Mouse (Mus musculus): ENCODE data around the gene Rtn1. TPM values are rescaled to one million over a fixed set of nuclear protein-coding genes. Genes with fewer than 3 reads are reported as not detected.

Gene Rtn1
- total RNA-seq, 2 experiments from 2014 or later: 1.3 TPM; not detected in 1

GRCm38 (mm10) chr12:72235621-72236351 is 173.1 kb downstream of the Rtn1 start:
- no peak for ATAC-seq (replicated peaks; ENCODE audit: low FRiP score, poor library complexity, severe bottlenecking)

DNA sequence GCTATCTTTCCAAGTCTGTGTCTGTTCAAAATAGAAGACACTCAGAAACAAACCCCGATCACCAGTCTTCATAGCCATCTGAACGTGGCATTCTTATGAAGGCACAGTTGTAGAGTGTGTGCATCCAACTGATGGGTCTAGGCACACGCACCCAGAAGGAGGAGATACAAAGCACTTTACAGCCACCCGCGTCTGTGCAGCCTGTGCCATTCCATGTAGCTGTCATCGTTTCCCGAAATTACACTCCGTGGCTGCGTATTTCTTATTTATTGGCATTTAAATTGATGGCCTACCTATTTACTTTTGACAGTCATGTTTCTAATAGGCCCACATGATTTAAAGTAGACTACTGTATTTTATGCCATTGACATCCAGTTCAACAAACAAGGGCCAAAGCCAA is 173.9 kb downstream of the Rtn1 start:
- ATAC-seq (replicated peaks; ENCODE audit: low FRiP score, poor library complexity, severe bottlenecking): no peak

DNA sequence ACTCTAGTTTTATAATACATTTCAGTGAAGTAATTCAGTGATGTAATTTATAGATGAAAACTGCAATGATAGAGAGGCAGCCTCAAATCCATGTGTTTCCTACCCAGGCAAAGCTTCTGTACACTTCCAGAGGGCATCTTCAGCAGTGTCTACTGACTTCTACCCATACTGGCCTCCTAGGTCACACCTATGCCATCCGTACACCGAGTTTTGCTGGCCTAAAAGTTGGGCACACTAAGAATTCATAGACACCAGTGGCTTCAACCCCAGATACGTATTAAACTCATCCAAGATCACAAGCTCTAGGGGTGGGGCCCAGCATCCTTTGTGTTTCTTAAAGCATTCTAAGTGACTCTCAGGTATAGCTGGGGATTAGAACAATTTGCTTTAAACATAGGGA is 174.7 kb downstream of the Rtn1 start:
- ATAC-seq (replicated peaks; ENCODE audit: low FRiP score, poor library complexity, severe bottlenecking): no peak

DNA sequence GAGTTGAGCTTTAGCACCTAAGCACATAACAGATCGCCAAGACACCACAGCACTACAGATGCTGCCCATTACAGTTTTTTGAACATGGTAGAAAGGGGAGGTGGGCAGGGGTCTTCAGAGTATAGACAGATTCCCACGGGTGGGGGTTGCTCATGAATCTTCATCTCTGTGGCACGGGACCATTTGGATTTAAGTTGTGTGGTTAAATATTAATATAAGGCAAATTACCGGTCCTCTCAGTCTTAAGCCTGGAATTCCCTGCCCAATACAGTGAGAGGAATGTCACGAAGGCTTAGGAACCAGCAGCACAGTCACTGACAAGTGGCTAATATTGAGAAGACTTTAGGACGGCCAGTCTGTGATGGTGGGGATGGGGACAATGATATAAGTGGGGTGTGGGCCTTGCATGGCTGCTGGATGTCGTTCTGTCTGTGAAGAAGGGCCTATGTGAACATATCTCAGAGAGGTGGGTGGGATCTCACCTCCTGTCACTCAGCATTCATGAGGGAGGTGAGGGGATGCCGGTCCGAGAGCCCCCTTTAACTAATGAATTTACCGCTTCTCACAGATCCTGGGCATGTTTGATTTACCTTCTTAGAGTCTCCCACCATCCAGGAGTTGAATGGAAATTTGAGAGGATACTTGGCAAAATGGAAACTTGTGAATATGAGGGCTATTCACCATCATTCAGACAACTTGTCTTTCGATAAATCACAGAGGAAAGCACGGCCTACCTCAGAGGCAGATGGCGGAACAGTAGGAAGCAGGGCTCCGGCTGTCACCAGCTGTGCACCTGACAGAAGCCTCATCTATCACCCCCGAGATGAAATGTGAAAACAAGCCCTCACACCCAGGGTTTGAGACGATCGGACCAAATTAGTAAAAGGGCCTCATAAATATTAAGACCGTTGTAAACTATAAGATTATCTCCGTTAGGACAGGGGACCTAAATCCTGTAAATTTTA is 175.7 kb downstream of the Rtn1 start:
- no peak for ATAC-seq (replicated peaks; ENCODE audit: low FRiP score, poor library complexity, severe bottlenecking)

GRCm38 (mm10) chr12:72232176-72232575 is 176.7 kb downstream of the Rtn1 start:
- no peak for ATAC-seq (replicated peaks; ENCODE audit: low FRiP score, poor library complexity, severe bottlenecking)

DNA sequence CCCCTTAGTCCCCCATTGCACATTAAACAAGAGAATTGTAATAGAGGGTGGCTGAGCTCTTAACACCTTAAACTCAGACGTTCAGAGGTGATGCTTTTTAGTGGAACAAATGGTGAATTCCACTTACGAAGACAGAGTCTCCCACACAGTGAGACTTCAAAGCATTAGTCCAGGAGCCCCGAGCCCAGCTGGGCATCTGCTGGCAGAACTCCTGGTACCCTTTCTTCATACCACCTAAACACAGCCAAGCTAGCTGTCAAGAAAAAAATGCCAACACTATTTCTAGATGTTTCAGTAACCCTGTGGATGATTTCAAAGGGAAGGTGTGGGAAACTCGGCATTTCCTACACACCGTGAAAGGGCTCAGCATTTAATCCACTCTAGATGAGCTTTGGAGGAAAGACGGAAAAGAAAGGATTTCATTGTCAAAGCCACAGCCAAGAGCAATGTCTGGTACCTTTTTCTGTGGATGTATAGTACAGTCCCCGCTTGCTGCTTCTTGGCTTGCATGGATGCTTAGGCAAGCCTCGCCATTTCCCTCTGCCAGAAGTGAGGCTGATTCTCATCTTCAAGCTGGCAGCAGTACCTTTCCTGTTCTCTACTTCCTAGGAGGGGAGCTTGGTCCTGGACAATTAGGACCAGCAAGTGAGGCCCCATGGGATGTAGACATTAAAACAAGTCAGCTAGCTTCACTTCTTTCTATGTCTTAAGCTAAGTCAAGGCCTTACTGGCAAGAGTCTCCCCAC is 179.2 kb downstream of the Rtn1 start:
- ATAC-seq (replicated peaks; ENCODE audit: low FRiP score, poor library complexity, severe bottlenecking): no peak

GRCm38 (mm10) chr12:72227731-72228130 is 181.1 kb downstream of the Rtn1 start:
- no peak for ATAC-seq (replicated peaks; ENCODE audit: low FRiP score, poor library complexity, severe bottlenecking)

DNA sequence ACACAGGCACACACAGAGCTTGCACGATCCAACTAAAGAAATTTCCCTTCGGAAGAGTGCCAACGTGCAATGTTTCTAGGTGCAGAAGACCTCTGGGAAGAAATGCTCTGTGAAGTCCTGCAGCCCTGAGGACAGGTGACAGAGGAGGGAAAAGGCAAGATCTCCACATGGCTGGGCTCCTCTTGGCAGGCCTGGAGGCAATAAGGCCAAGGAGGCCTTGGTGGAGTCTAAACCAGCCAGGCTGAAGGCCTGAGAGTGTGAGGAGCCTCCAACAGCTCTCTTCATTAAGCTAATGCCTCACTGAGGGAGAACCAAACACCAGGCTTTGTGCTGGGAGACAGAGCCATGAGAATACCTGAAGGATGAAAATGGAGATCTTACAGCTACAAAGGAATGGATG is 183.5 kb downstream of the Rtn1 start:
- no peak for ATAC-seq (replicated peaks; ENCODE audit: low FRiP score, poor library complexity, severe bottlenecking)

- ATAC-seq (replicated peaks; ENCODE audit: low FRiP score, poor library complexity, severe bottlenecking): no peak
Measured at GRCm38 (mm10) chr12:72223557-72224102, 185.2 kb downstream of the Rtn1 start.

DNA sequence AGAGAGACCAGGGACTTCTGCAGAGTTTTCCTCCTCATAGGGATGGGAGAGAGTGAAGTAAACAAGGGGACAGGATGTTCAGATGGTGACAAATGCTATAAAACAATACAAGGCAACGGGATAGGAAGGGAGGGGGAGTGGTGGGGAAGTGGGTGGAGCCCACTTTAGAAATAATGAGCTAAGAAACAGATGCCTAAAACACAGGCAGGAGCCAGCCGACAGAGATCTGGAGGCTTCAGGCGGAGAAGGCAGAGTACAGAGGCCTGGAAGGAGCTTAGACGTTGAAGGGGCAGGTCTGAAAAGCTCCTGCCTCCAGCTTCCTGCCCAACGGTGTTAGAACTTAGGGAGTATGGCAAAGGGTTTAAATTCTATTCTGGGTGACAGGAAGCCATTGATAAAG is 195.3 kb downstream of the Rtn1 start:
- no peak for ATAC-seq (replicated peaks; ENCODE audit: low FRiP score, poor library complexity, severe bottlenecking)

DNA sequence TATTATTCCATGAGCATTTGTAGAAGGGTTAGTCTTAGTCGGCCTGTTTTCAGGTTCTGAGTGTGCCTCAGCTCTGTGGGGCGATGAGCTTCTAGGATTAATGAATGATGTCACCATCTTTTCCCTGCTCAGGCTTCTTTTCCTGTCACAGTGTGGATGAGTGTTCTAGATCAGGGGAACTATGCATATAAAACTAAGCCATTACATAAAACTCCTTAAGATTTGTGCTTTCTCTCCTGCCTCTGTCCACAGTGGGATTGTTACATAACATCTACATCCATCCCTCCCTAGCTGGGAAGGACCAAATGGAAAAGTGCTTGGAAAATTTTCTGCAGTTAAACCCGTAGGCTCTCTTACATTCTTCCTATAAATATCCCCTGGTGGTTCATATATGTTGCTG is 208.0 kb downstream of the Rtn1 start:
- ATAC-seq (replicated peaks; ENCODE audit: low FRiP score, poor library complexity, severe bottlenecking): no peak

- ATAC-seq (replicated peaks; ENCODE audit: low FRiP score, poor library complexity, severe bottlenecking): no peak
Measured at GRCm38 (mm10) chr12:72197925-72198486, 210.8 kb downstream of the Rtn1 start.

GRCm38 (mm10) chr12:72197434-72197833 is 211.4 kb downstream of the Rtn1 start:
- ATAC-seq (replicated peaks; ENCODE audit: low FRiP score, poor library complexity, severe bottlenecking): no peak

GRCm38 (mm10) chr12:72184929-72185328 is 223.9 kb downstream of the Rtn1 start, which contains the start of gene Ccdc175:
Gene Ccdc175, minus strand, starts transcription at chr12:72185029.
- ATAC-seq (replicated peaks; ENCODE audit: low FRiP score, poor library complexity, severe bottlenecking): no peak

DNA sequence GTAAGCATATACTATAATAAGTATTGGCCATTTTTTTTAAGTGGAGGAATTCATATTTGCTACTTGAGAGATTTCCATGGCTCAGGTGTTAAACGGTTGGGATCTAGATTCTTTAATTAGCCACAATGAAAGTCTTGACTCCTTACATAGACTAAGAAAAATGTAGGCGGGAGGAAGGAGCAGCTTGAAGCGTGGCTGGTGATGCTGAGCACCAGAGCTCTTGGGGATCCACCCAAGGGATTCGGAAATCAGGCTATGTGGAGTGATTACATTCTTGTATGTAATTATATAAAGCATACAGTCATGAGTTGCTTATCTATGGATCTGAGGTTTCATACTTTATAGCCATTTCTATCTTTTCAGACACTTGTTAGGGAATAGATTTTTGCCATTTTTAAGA is 229.3 kb downstream of the Rtn1 start:
- ATAC-seq (replicated peaks; ENCODE audit: low FRiP score, poor library complexity, severe bottlenecking): no peak

DNA sequence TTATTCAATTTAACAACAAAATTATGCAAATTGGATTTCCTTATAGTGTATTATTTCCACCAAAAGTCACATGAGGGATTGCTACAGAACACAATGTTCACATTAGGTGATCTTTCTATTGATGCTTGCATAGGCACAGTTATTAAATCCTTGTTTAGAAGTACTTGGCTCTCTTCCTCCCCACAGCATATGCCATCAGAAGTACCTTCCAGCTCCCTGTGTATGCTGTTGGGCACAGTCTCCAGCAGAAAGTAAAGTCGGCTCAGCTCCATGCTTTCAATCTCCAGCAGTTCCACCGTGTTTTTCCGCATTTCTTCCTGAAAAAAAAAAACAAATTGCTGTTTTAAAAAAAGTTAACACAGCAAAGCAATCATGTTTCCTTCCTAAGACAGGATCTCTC is 230.5 kb downstream of the Rtn1 start:
- no peak for ATAC-seq (replicated peaks; ENCODE audit: low FRiP score, poor library complexity, severe bottlenecking)
